Mouse (Mus musculus) forebrain, embryonic 12.5 days (tissue): ENCODE measurements around the gene Zfp663. TPM values are rescaled to one million over a fixed set of nuclear protein-coding genes. Genes with fewer than 3 reads are reported as not detected.

ENCODE experiments used
- ATAC-seq: fragments of 200-750 bp; cut with Nextera tagmentation; 2 replicates; pipeline ENCODE4 v1.8.0; 2017; ENCODE audit warnings: moderate TSS enrichment; ENCODE audit not compliant: low FRiP score
- H3K27ac ChIP-seq: fragments of 300-500 bp; sonication (generic); 2 replicates; pipeline ENCODE4 v1.5.1; 2016; ENCODE audit warnings: mild to moderate bottlenecking
- H3K27me3 ChIP-seq: fragments of 300-500 bp; sonication (generic); 2 replicates; pipeline ENCODE4 v1.6.1; 2016; ENCODE audit warnings: mild to moderate bottlenecking
- H3K36me3 ChIP-seq: fragments of 300-500 bp; sonication (generic); replicated peaks from 2 replicates; pipeline ENCODE4 v1.6.1; 2016; ENCODE audit warnings: mild to moderate bottlenecking
- H3K4me1 ChIP-seq: fragments of 300-500 bp; sonication (generic); 2 replicates; pipeline ENCODE4 v1.6.1; 2016
- H3K4me2 ChIP-seq: fragments of 300-500 bp; sonication (generic); 2 replicates; pipeline ENCODE4 v1.6.1; 2016; ENCODE audit warnings: mild to moderate bottlenecking, moderate library complexity
- H3K4me3 ChIP-seq: fragments of 300-500 bp; sonication (generic); replicated peaks from 2 replicates; pipeline ENCODE4 v1.5.1; 2016; ENCODE audit warnings: mild to moderate bottlenecking
- H3K9ac ChIP-seq: fragments of 300-500 bp; sonication (generic); 2 replicates; pipeline ENCODE4 v1.6.1; 2016; ENCODE audit warnings: mild to moderate bottlenecking
- H3K9me3 ChIP-seq: fragments of 300-500 bp; sonication (generic); 2 replicates; pipeline ENCODE4 v1.6.1; 2016
- WGBS: fragments of 180-500 bp; shearing (Covaris S2); methylation state at CpG from one replicate; pipeline ENCODE4 v1.1.7; 2016; 5-methylcytosine and 5-hydroxymethylcytosine counted together
- polyA plus RNA-seq: library from polyadenylated mRNA; unstranded; fragments of >200 nt; fragmentation: Nextera tagmentation; extraction: Ambion mirVana; gene quantifications from 2 replicates; pipeline ENCODE4 v1.2.1, GENCODE M21; 2016

The Zfp663 gene
- polyA plus RNA-seq, 1 experiment from 2014 or later: 6.9 TPM

- Histone ChIP-seq H3K9ac (peak overlapping the region; percentile 22), H3K4me1 (peaks cover 77% of the 10 kb centered on the region), H3K4me2 (peak overlapping the region; percentile 29), H3K27ac (peak overlapping the region; percentile 94), H3K9me3 (no peaks in the 10 kb centered on the region), H3K4me3 (no peak overlapping the region), H3K36me3 (peaks cover 34% of the 10 kb centered on the region), H3K27me3 (peaks cover 31% of the 10 kb centered on the region)
- WGBS: 57% methylated on average over 16 of the region's 16 CpGs
- no peak; the same call in 1 of the 2 replicates for ATAC-seq
Measured at GRCm38 (mm10) chr2:165317621-165318263, 50.8 kb downstream of the Zfp663 start.

- peak; percentile 93 for ATAC-seq
- 5% methylated on average over 9 of the region's 9 CpGs for WGBS
- H3K36me3 ChIP-seq: peaks cover 42% of the 10 kb centered on the region
- no peaks in the 10 kb centered on the region for H3K9me3 ChIP-seq
- peak overlapping the region; percentile 29 for H3K4me2 ChIP-seq
- H3K27ac ChIP-seq: peak overlapping the region; percentile 94
- peak overlapping the region; percentile 45 for H3K9ac ChIP-seq
- H3K4me3 ChIP-seq: no peak overlapping the region
- peaks cover 36% of the 10 kb centered on the region for H3K27me3 ChIP-seq
- H3K4me1 ChIP-seq: peaks cover 71% of the 10 kb centered on the region
Measured at GRCm38 (mm10) chr2:165316837-165317473, 51.6 kb downstream of the Zfp663 start.

- no peak for ATAC-seq
- 48% methylated on average over 10 of the region's 10 CpGs for WGBS
- H3K27ac ChIP-seq: peak overlapping the region; percentile 94
- peak overlapping the region; percentile 29; the same call in 1 of the 2 replicates for H3K4me2 ChIP-seq
- peak overlapping the region; percentile 45; the same call in 1 of the 2 replicates for H3K9ac ChIP-seq
- peaks cover 71% of the 10 kb centered on the region for H3K4me1 ChIP-seq
- peaks cover 38% of the 10 kb centered on the region for H3K27me3 ChIP-seq
- no peak overlapping the region for H3K4me3 ChIP-seq
- H3K36me3 ChIP-seq: peaks cover 49% of the 10 kb centered on the region
- H3K9me3 ChIP-seq: no peaks in the 10 kb centered on the region
Measured at GRCm38 (mm10) chr2:165316204-165316603, 52.3 kb downstream of the Zfp663 start.

- Histone ChIP-seq H3K4me3 (no peak overlapping the region), H3K4me1 (peaks cover 79% of the 10 kb centered on the region), H3K27ac (no peak overlapping the region), H3K36me3 (peaks cover 64% of the 10 kb centered on the region), H3K27me3 (peaks cover 38% of the 10 kb centered on the region), H3K9me3 (no peaks in the 10 kb centered on the region), H3K4me2 (no peak overlapping the region), H3K9ac (0 out of 2 replicates have a peak overlapping the region, but pooled peaks have one; percentile 33)
- WGBS: 83% methylated on average over 8 of the region's 8 CpGs
- ATAC-seq: no peak
Measured at GRCm38 (mm10) chr2:165314197-165314596, 54.3 kb downstream of the Zfp663 start.

GRCm38 (mm10) chr2:165312381-165312780 lies 56.1 kb downstream of the Zfp663 start:
- H3K36me3 ChIP-seq: peaks cover 81% of the 10 kb centered on the region
- peaks cover 66% of the 10 kb centered on the region for H3K4me1 ChIP-seq
- no peak for ATAC-seq
- H3K27ac ChIP-seq: no peak overlapping the region
- H3K4me3 ChIP-seq: no peak overlapping the region
- no peak overlapping the region for H3K9ac ChIP-seq
- peaks cover 33% of the 10 kb centered on the region for H3K27me3 ChIP-seq
- 63% methylated on average over 7 of the region's 7 CpGs for WGBS
- H3K4me2 ChIP-seq: no peak overlapping the region
- H3K9me3 ChIP-seq: no peaks in the 10 kb centered on the region

- Histone ChIP-seq H3K9ac (no peak overlapping the region), H3K27ac (0 out of 2 replicates have a peak overlapping the region, but pooled peaks have one; percentile 36), H3K4me2 (no peak overlapping the region), H3K4me1 (peaks cover 58% of the 10 kb centered on the region), H3K36me3 (peaks cover 86% of the 10 kb centered on the region), H3K4me3 (no peak overlapping the region), H3K9me3 (no peaks in the 10 kb centered on the region), H3K27me3 (peaks cover 33% of the 10 kb centered on the region)
- 0 out of 2 replicates have a peak, but pooled peaks have one; percentile 10 for ATAC-seq
- WGBS: 65% methylated on average over 12 of the region's 12 CpGs
Measured at GRCm38 (mm10) chr2:165311577-165311976, 57.0 kb downstream of the Zfp663 start.

- WGBS: 23% methylated on average over 13 of the region's 13 CpGs
- peak overlapping the region; percentile 43; the same call in 1 of the 2 replicates for H3K27ac ChIP-seq
- H3K27me3 ChIP-seq: peaks cover 33% of the 10 kb centered on the region
- peaks cover 52% of the 10 kb centered on the region for H3K4me1 ChIP-seq
- no peaks in the 10 kb centered on the region for H3K9me3 ChIP-seq
- H3K9ac ChIP-seq: 0 out of 2 replicates have a peak overlapping the region, but pooled peaks have one; percentile 25
- no peak for ATAC-seq
- H3K4me2 ChIP-seq: no peak overlapping the region
- peaks cover 84% of the 10 kb centered on the region for H3K36me3 ChIP-seq
- no peak overlapping the region for H3K4me3 ChIP-seq
Measured at GRCm38 (mm10) chr2:165310818-165311425, 57.6 kb downstream of the Zfp663 start.

- Histone ChIP-seq H3K4me2 (no peak overlapping the region), H3K9me3 (no peaks in the 10 kb centered on the region), H3K27me3 (peaks cover 12% of the 10 kb centered on the region), H3K9ac (no peak overlapping the region), H3K4me3 (no peak overlapping the region), H3K36me3 (peaks cover 83% of the 10 kb centered on the region), H3K27ac (no peak overlapping the region), H3K4me1 (peaks cover 32% of the 10 kb centered on the region)
- ATAC-seq: no peak
- WGBS: 88% methylated on average over 6 of the region's 6 CpGs
Measured at GRCm38 (mm10) chr2:165307801-165308200, 60.7 kb downstream of the Zfp663 start.

GRCm38 (mm10) chr2:165305438-165305837 lies 63.1 kb downstream of the Zfp663 start:
- peaks cover 26% of the 10 kb centered on the region for H3K4me1 ChIP-seq
- H3K27ac ChIP-seq: no peak overlapping the region
- H3K9ac ChIP-seq: no peak overlapping the region
- 95% methylated on average over 8 of the region's 8 CpGs for WGBS
- H3K4me2 ChIP-seq: no peak overlapping the region
- no peak overlapping the region for H3K4me3 ChIP-seq
- H3K27me3 ChIP-seq: no peaks in the 10 kb centered on the region
- ATAC-seq: no peak
- H3K9me3 ChIP-seq: no peaks in the 10 kb centered on the region
- H3K36me3 ChIP-seq: peaks cover 85% of the 10 kb centered on the region

- Histone ChIP-seq H3K4me2 (no peak overlapping the region), H3K27me3 (no peaks in the 10 kb centered on the region), H3K4me3 (no peak overlapping the region), H3K27ac (no peak overlapping the region), H3K9ac (no peak overlapping the region), H3K36me3 (peaks cover 87% of the 10 kb centered on the region), H3K9me3 (no peaks in the 10 kb centered on the region), H3K4me1 (peaks cover 19% of the 10 kb centered on the region)
- 91% methylated on average over 19 of the region's 19 CpGs for WGBS
- ATAC-seq: no peak
Measured at GRCm38 (mm10) chr2:165304819-165305218, 63.7 kb downstream of the Zfp663 start.

- ATAC-seq: no peak
- Histone ChIP-seq H3K4me3 (no peak overlapping the region), H3K9ac (no peak overlapping the region), H3K27me3 (no peaks in the 10 kb centered on the region), H3K4me2 (no peak overlapping the region), H3K27ac (no peak overlapping the region), H3K4me1 (peaks cover 9% of the 10 kb centered on the region), H3K9me3 (no peaks in the 10 kb centered on the region), H3K36me3 (peaks cover 86% of the 10 kb centered on the region)
- 88% methylated on average over 6 of the region's 6 CpGs for WGBS
Measured at GRCm38 (mm10) chr2:165303354-165304012, 65.0 kb downstream of the Zfp663 start.

- H3K9ac ChIP-seq: no peak overlapping the region
Measured at GRCm38 (mm10) chr2:165301409-165301808, 67.1 kb downstream of the Zfp663 start.

More at GRCm38 (mm10) chr2:165301409-165301808, 67.1 kb downstream of the Zfp663 start:
- WGBS: 53% methylated on average over 3 of the region's 3 CpGs
- H3K36me3 ChIP-seq: peaks cover 91% of the 10 kb centered on the region
- ATAC-seq: no peak
- no peaks in the 10 kb centered on the region for H3K9me3 ChIP-seq
- H3K4me3 ChIP-seq: no peak overlapping the region
- peaks cover 9% of the 10 kb centered on the region for H3K4me1 ChIP-seq
- H3K4me2 ChIP-seq: no peak overlapping the region
- H3K27ac ChIP-seq: peak overlapping the region; percentile 26; the same call in 1 of the 2 replicates
- H3K27me3 ChIP-seq: no peaks in the 10 kb centered on the region
